Mouse (Mus musculus) heart, postnatal 10 days (tissue): ENCODE data around the gene Zfyve27. TPM values are rescaled to one million over a fixed set of nuclear protein-coding genes. Genes with fewer than 3 reads are reported as not detected.

Source experiments
- DNase-seq, 2 experiments: peaks; one replicate each; pipeline ENCODE4 v3.0.0; 2021
- intact Hi-C: fragments of 180-260 bp; cut with DNase I; formaldehyde crosslinking; loops from one replicate; pipeline ENCODE4 v1.15.1; 2025
- total RNA-seq, 2 experiments: library from RNA; stranded (reverse); gene quantifications; 2 replicates each; pipeline ENCODE4 v1.2.3; 2021

The Zfyve27 gene
- 10 to 100 TPM; 27.6 to 29.6 TPM for total RNA-seq

DNA sequence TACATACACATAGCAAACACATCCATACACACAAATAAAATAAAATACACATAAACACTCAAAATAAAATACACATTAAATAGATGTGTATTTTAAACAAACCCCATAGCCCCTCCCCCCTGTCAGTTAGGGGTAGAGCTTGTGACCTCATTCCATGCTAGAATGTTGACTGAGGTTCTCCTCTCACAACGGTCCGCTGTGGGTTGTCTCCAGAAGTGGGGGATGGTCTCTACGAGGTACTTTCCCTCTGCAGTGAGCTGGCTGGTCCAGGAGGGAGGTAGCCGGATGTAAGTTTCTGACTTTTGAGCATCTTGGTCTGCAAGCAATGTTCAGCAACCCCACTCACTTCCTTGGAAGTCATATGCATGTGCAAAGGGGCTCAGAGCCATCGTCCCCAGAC lies at the start of gene Zfyve27:
Gene Zfyve27 (plus strand): TSS at position 188 of the 400 bp plus-strand sequence.
- no peak for DNase-seq
- intact Hi-C loops, result no loop called here

DNA sequence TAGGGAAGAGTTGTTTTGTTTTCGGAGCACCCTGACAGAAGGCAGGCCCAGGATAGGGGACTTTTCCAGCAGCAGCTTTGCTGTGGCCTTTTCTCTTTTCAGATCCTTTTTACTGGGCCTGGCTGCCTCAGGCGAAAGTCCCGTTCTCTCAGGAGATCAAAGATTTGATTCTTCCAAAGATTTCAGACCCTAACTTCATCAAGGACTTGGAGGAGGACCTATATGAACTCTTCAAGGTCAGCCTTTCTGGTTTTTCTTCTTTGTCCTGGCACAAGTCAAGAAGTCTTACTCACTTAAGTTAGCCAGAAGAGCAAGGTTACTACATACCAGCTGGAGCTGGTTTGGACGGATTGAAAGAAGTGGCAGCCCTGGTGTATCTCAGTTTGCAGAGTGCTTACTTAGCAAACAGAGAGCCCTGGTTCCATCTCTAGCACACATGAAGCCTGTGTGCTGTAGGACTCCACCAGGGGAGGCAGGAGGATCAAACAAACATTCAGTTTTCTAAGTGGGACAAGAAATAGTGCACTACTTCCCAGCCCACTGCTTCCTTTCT lies 47.9 kb upstream of the Zfyve27 start:
- intact Hi-C loops, result no loop called here
- DNase-seq, result no peak

DNA sequence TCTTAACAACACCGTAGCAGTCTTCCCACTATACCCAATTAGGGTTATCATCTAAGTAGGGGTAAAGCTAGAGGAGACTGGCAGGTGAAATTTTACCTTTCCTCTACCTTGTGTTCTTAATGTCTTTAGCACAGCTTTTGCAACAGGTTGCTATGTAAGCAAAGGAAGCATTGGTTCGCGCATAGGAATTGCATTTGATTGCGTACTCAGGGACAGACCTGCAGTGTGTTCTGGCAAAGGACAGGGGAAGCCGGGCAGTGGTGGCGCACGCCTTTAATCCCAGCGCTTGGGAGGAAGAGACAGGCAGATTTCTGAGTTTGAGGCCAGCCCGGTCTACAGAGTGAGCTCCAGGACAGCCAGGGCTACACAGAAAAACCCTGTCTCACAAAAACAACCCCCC lies 45.6 kb upstream of the Zfyve27 start:
- DNase-seq, result no peak
- intact Hi-C loops, result no loop called here

DNA sequence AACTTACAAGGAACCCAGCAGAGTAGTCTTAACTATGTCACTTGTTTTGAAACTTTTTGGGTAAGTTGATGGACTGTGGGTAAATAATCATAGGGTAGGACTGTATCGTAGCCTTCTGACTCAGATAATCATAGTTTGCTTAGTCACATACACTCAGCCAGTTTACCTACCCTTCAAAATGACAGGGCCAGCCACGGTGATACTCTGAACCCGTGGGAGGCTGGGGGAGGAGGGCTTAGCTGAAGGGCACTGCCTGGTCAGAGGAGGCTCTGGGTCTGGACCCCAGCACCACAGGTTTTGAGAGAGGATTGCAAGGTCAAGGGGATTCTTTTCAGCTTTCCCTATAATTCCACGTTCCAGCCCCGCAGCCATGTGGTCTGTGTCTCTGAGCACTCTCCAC lies 45.2 kb upstream of the Zfyve27 start:
- no peak for DNase-seq
- intact Hi-C loops, result no loop called here

DNA sequence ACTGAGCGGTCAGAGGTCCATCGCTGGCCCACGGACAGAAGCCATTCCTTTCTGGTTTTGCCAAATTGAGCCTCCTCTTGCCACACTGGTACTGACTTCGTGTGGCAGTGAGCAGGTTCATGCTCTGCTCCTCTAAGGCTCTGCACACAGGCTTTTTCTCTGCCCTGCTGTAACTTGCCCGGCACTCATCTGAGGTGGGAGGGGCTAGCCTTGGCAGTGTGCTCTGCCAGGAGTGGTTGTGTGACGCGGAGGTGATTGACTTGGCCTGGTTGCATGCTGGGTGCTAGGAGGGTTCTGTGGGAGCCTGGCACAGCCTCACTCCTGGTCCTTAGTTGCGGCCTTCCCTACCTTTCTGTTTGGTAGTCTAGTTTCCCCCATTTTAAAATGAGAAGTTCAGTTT lies 43.3 kb upstream of the Zfyve27 start:
- intact Hi-C loops, result no loop called here
- DNase-seq, result no peak

DNA sequence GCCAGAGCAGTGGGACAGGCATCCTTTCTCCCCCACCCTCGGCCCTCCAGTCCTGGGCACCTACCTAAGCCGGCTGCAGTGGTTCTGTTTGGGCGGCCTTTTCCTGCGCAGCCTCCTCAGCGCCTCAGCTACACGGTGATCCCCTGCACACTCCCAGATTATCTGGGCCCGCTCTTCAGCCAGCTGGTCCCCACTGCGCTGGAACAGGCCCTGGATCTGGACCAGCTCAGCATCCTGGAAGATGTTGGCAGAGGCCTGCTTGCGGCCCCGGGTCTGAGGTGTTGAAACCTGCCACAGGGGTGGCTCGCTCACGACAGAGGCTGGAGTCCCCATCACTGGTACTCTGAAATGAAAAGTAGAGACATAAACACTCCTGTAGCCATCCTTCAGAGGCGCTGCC lies 39.1 kb upstream of the Zfyve27 start:
- DNase-seq, result no peak

DNA sequence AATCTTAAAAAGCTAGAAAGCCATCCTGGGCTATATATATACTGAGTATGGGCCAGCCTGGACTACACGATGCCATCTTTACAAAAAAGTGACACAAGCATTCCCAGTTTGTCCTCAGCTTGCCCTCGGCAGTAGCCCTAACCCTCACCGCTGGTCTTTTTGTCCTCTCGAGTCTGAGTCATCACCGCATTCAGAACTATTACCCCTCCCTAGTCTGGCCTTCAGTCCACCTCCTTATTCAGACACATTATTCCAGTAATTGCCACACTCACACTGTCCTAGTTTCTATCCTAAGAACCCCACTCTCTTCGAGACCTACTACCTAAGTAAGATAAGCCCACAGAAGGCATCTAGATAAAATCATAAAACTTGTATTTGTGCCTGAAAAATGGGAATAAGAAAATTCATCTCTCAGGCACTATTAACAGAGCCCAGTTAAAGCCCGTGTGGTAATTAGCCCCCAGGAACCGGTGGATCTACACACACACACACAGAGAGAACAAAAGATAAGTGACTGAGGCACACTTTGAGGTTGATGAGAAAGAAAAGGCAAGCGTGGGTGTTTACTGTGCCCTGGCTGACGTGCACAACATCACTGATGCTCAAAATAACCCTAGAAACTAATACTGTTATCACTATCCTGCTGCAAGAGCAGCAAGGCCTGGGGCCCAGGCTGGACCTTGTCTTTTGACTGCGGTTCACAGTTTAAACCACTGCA lies 38.1 kb upstream of the Zfyve27 start:
- intact Hi-C loops, result no loop called here

More for the DNA sequence above, 39.1 kb upstream of the Zfyve27 start:
- intact Hi-C loops, result no loop called here

DNA sequence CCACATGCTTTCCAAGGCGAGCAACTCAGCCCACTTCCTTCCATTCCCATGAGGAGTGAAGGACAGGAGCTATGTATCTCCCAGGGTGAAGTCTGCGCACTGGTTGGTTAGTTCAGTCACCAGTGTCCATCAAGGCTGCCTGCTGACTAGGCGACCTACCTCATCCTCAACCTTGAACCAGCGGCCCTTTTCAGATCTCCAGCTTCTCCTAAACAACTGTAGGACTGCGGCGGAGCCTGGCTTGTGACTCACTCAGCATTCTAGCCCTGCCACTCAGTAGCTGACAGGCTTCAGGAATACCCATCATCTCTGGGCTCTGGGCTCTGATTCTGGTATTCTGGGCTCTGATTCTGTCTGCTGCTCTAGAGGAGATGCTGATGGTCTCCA lies 37.5 kb upstream of the Zfyve27 start:
- no peak for DNase-seq
- intact Hi-C loops, result no loop called here

More for the DNA sequence above, 38.1 kb upstream of the Zfyve27 start:
- no peak for DNase-seq

DNA sequence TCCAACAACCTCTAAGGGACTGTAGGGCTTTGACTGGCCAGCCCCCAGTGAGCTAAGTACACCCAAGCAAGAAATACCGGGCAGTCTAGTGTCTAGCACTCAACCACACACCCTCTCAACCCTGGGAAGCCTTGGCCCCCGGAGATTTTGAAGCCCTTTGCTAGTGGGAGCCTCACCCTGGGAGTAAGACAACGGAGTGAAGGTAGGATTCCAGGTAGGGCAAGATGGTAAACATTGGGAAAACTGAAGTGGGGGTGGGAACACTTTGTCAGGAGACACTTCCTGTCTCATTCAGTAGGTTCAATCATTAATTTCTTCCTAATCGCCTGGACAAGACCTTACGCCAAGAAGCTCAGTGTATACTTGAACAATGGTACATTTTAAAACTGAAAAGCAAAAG lies 36.7 kb upstream of the Zfyve27 start:
- intact Hi-C loops, result no loop called here

DNA sequence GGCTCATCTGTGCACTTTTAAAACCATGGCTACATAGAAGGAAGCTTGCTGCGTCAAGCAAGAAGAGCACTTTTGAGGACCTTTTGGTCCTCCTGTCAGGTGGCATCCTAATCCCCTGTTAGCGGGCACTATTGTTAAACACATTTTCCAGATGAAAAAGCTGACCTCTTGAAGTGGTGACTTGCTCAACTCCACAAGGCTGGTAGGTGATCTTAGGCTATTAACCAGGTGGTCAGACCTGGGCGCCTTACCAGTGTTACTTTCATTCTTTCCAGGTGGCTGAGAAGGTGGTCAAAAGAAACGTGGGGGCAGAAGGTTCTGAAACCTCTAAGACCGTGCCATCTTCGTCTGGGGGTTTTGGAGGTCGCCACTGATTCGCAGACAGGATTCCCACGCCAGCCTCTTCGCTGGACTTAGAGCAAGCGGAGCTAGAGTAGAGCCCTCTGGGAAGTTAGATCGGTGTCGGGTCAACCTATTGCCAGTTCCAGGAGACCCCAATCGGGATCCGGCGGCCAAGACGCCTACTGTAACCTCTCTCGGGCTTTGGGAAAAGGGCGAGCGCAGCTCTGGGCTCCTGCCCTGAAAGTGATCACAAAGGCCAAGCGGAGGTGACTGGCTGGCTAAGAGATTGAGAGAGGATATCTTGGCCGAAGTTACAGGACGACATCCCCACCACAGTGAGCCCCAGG lies 35.6 kb upstream of the Zfyve27 start:
- intact Hi-C loops, result no loop called here

More for the DNA sequence above, 36.7 kb upstream of the Zfyve27 start:
- no peak for DNase-seq

DNA sequence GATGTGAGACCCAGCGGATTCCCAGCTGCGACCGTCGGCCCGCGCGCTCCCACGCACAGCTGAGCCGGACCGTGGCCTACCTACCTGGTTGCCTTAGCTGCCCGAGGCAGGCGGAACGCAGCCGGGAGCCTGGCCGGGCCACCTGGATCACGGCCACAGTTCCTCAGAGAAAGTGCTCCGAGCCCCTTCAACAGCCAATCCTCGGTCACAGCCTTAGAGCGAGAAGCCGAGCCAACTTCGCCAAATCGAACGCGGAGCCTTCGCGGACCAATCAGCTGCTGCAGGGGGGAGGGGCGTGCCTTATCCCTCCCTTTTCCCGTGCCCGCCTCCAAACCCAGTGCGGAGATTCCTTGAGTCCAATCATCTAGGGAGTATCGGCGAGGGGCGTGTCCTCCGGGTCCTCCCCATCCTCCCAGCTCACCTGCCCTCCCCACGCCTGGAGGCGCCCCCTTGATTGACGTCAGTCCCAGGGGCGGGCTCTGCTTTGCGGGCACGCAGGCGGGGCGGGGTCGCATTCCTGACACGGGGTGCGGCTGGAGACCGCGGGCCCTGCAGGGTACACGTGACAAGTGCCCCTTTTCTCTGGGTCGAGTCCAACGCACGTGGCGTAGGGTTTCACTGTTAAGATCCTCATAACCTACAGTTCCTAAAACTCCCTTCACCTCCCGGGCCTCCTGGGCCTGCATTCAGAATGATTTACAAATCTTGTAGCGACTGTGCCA lies 34.8 kb upstream of the Zfyve27 start, which contains the start of gene Avpi1:
Gene Avpi1 (minus strand): TSS at position 273 of the 722 bp plus-strand sequence.
- peak; percentile 97 to 98 for DNase-seq
- intact Hi-C loops, result no loop called here

More for the DNA sequence above, 35.6 kb upstream of the Zfyve27 start:
- DNase-seq, result no peak

DNA sequence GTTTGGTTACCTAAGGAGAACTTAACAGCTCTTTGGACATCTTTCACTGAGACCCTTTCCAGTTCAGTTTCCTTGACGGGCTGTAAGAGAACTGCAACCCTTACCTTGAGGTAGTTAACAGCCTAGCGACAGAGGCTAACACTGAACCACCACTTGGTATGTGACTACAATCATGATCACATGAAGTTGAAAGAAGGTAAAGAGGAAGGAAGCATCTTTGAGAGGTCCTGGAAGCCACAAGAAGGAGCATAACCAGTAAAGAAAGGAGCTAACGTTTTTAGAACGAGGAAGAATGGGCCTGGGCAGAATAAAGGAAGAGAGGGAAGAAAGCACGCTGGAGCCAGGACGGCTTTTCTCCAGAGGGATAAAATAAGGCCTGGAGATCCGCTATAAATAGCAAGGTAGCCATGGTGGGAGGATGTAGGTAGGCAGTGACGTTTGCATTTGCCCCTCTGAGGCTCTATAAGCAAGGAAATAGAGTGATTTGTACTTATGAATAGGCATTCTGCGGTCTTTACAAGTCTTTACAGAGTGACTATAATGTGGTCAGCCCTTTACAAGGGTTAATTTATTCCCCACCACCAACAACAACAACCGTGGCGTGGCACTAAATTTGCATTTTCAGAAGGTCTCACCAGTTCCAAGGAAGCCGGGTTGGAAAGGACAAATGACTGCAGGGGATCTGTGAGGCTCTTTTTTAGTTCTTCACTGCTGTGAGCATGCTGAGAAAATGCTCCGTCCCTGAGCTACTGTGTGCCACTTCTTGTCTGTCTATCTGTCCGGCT lies 34.0 kb upstream of the Zfyve27 start:
- DNase-seq, result no peak

DNA sequence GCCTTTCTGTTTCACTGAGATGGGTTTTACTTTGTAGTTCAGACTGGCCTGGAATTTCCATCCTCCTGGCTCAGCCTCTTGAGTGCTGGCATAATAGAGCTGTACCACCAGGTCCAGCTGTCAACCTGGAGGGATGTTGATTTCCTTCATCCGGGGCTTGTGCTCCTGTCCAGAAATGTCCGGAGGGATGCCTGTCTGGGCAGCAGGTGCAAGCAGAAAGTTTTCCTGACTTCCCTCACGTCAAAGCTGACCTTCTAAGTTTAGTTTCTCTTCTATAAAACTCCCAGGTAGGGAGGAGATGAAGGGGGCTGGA lies 33.5 kb upstream of the Zfyve27 start:
- peak in 1 of 2 experiments; percentile 9 for DNase-seq
- intact Hi-C loops, result no loop called here

More for the DNA sequence above, 34.0 kb upstream of the Zfyve27 start:
- intact Hi-C loops, result no loop called here

DNA sequence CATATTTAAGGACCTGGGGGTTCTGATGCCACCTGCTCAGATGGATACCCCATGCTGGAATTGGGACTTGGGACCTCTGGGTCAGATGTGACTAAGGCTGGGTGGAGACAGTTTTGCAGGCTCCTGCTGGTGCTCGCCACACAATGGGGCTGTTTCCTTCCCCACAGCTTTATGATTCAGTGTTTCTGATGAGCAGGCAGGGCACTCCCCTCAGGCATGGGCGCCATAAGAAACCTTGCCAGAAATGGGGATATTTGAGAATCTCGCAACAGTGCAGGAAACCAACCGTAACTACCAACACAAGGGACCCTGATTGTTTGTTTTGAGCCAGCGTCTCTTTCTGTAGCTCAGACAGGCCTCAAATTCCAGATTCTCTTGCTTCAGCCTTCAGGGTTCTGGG lies 32.6 kb upstream of the Zfyve27 start:
- intact Hi-C loops, result no loop called here
- DNase-seq, result peak in 1 of 2 experiments; percentile 11

DNA sequence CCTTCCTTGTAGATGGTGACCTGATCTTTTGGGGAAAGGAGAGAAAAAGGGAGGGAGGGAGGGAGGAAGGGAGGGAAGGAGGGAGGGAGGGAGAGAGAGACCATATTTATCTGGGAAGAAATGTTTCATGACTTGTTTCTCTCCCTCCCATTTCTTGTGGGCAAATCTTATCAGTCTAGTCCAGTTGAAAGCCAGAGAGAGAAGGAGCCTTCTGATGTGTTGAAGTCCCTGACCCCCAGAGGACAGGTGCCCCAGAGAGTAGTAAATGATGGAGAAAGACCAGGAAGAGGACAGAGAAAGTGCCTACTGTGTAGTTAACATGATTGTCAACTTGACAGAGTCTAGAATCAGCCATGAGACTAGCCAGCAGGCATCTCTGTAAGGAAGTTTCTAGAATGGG lies 28.7 kb upstream of the Zfyve27 start:
- no peak for DNase-seq
- intact Hi-C loops, result no loop called here

DNA sequence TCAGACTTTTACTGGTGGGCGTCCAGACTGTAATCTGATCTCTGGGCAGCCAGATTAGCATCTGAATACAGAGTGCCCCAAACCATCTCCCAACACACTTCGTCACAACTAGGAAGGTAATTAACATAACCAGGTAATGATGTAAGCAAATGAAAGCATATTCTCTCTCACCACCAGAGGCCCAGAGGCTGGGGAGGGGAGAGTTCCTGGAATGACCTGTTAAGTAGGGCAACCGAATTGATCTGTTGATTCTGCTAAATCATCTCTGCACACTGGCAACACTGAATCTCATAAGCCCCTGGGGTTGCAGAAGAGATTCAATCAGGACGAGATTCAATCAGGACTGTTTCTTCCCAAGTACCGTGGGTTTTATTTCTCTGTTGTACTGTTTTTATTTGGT lies 27.6 kb upstream of the Zfyve27 start:
- no peak for DNase-seq
- intact Hi-C loops, result no loop called here

DNA sequence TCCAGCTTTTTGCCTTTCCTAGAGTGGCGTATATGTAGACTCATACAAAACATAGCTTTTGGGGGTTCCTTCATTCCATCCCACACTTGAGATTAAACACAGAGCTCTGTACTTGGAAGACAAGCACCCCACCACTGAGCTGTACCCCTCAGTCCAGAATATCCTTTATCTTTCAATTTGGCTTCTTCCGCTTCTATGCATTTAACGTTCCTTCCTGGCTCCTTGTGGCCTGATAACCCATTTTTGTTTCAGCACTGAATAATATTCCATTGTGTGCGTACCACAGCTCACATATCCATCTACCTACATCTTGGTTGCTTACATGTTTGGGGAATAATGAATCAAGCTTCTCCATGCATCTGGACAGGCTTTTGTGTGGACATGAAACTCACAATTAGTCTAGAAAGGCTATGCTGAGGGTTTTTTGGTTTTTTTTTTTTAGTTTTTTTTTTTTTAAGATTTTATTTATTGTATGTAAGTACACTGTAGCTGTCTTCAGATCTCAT lies 26.5 kb upstream of the Zfyve27 start:
- no peak for DNase-seq

DNA sequence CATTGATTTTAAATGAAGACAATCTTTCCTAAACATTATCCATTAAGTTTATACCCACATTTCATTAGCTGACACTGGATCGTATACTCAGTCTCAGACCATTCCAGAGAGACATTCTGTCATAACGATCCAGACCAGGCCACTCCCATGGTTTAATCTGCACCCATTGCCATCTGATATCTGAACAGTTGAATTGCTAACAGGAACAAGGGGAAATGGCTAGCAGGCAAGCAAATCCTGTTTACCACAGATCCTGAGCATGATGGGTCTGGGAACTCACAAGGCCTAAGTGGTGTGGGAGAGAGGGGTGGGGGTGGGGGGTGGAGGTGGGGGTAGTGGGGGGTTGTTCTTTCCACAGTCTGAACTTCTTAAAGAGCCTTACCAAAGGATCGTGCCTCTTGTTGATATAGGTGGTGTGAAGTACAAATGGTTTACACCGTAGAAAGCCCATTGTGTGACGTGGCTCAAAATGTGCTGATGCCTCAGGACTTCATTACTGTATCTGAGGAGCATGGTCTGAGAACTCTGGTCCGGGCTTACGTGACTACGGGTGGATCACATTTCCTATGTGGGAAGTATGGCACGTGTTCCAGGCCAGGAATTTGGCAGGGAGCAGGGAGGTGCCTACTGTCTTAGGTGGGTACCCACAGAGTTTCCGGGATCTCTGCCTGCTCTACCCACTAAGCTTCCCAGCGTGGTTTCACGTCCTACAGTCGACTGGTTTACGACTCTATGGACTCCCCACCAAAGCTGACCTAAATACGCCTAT lies 25.1 kb upstream of the Zfyve27 start:
- intact Hi-C loops, result no loop called here
- DNase-seq, result no peak

More for the DNA sequence above, 26.5 kb upstream of the Zfyve27 start:
- intact Hi-C loops, result no loop called here

DNA sequence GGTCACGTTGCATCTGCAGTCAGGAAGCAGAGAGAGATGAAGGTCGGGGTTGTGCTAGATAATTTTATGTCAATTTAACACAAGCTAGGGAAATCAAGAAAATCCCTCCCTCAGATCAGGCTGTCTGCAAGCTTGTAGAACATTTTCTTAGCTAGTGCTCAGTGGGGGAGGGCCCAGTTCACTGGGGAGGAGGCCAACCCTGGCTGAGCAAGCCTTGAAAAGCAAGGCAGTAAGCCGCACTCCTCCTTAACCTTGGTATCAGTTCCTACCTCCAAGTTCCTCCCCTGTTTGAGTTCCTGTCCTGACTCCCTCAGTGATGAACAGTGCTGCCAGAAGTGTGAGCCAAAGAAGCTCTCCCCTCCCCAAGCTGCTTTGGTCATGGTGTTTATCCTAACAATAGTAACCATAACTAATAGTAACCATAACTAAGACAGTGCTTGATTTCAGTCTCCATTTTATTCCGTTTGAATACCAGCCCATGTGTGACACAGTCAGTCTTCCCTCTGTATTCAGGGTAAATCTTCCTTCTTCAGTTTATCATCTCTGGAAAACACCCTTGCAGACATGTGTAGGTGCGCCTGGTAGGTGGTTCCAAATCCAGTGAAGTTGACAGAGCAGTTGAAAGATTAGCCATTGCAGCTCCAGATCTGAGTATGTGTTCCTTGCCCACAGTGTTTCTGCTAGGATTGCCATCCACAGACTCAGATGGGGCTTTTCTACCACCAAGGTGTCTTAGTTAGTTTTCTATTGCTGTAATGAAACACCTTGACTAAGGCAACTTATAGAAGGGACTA lies 23.8 kb upstream of the Zfyve27 start:
- intact Hi-C loops, result no loop called here
- DNase-seq, result no peak
